Mouse (Mus musculus) hindbrain, embryonic 10.5 days (tissue): ENCODE measurements around the gene Rarg. TPM values are rescaled to one million over a fixed set of nuclear protein-coding genes. Genes with fewer than 3 reads are reported as not detected.

Source experiments
- DNase-seq: peaks from one replicate; pipeline ENCODE4 v3.0.0-alpha.2; 2017; ENCODE audit warnings: low spot score
- H3K27ac ChIP-seq: fragments of 300-500 bp; sonication (generic); 2 replicates; pipeline ENCODE4 v1.5.1; 2016; ENCODE audit warnings: mild to moderate bottlenecking, moderate library complexity
- H3K27me3 ChIP-seq: fragments of 300-500 bp; sonication (generic); 2 replicates; pipeline ENCODE4 v1.6.1; 2016; ENCODE audit warnings: mild to moderate bottlenecking; ENCODE audit not compliant: poor library complexity, insufficient read depth, severe bottlenecking
- H3K36me3 ChIP-seq: fragments of 300-500 bp; sonication (generic); 2 replicates; pipeline ENCODE4 v1.6.1; 2016; ENCODE audit warnings: mild to moderate bottlenecking, moderate library complexity
- H3K4me1 ChIP-seq: fragments of 300-500 bp; sonication (generic); replicated peaks from 2 replicates; pipeline ENCODE4 v1.6.1; 2016; ENCODE audit warnings: mild to moderate bottlenecking
- H3K4me3 ChIP-seq: fragments of 300-500 bp; sonication (generic); 2 replicates; pipeline ENCODE4 v1.5.1; 2016; ENCODE audit warnings: mild to moderate bottlenecking, moderate library complexity
- H3K9me3 ChIP-seq: fragments of 300-500 bp; sonication (generic); 2 replicates; pipeline ENCODE4 v1.6.1; 2016; ENCODE audit warnings: mild to moderate bottlenecking, moderate library complexity
- WGBS: fragments of 180-500 bp; shearing (Covaris S2); methylation state at CpG from one replicate; pipeline ENCODE4 v1.1.7; 2016; 5-methylcytosine and 5-hydroxymethylcytosine counted together
- polyA plus RNA-seq: library from polyadenylated mRNA; unstranded; fragments of >200 nt; fragmentation: Nextera tagmentation; extraction: Ambion mirVana; gene quantifications from 2 replicates; pipeline ENCODE4 v1.2.1, GENCODE M21; 2016

The Rarg gene
- polyA plus RNA-seq = 22.1 and 24.5 TPM in 2 replicates

GRCm38 (mm10) chr15:102257202-102258075 is at the start of gene Rarg:
Gene Rarg (minus strand): TSS chr15:102257517.
- DNase-seq = no peak
- WGBS = under 1% methylated on average over 42 of the region's 46 CpGs
- Histone ChIP-seq H3K9me3 (no peaks in the 10 kb centered on the region), H3K4me3 (peak within 1 kb of the TSS; percentile 64), H3K36me3 (no peaks in the 10 kb centered on the region), H3K4me1 (peaks cover 51% of the 10 kb centered on the region), H3K27ac (peak within 1 kb of the TSS; percentile 85), H3K27me3 (peaks cover 80% of the 10 kb centered on the region)

GRCm38 (mm10) chr15:102302542-102302941 is 45.2 kb upstream of the Rarg start:
- WGBS = 86% methylated on average over 6 of the region's 6 CpGs
- Histone ChIP-seq H3K4me1 (no peaks in the 10 kb centered on the region), H3K36me3 (peaks cover 96% of the 10 kb centered on the region), H3K9me3 (no peaks in the 10 kb centered on the region), H3K4me3 (no peak overlapping the region), H3K27ac (no peak overlapping the region), H3K27me3 (no peaks in the 10 kb centered on the region)
- no peak for DNase-seq

- DNase-seq = no peak
- Histone ChIP-seq H3K9me3 (no peaks in the 10 kb centered on the region), H3K4me3 (peak overlapping the region; percentile 83), H3K27ac (peak overlapping the region; percentile 87), H3K4me1 (peaks cover 15% of the 10 kb centered on the region), H3K27me3 (no peaks in the 10 kb centered on the region), H3K36me3 (peaks cover 37% of the 10 kb centered on the region)
- 5% methylated on average over 24 of the region's 24 CpGs for WGBS
These were observed 39.2 kb upstream of the Rarg start for GRCm38 (mm10) chr15:102296368-102297006.

- Histone ChIP-seq H3K4me1 (peaks cover 15% of the 10 kb centered on the region), H3K27ac (peak within 1 kb of the TSS; percentile 87), H3K9me3 (no peaks in the 10 kb centered on the region), H3K27me3 (no peaks in the 10 kb centered on the region), H3K4me3 (peak within 1 kb of the TSS; percentile 83), H3K36me3 (peaks cover 31% of the 10 kb centered on the region)
- 8% methylated on average over 25 of the region's 25 CpGs for WGBS
- peak; percentile 96 for DNase-seq
These were observed 38.5 kb upstream of the Rarg start, which contains the start of gene Espl1 for GRCm38 (mm10) chr15:102295633-102296367. Gene Espl1 (plus strand): TSS chr15:102296266.

- Histone ChIP-seq H3K4me1 (no peaks in the 10 kb centered on the region), H3K9me3 (no peaks in the 10 kb centered on the region), H3K4me3 (no peak overlapping the region), H3K36me3 (peaks cover 5% of the 10 kb centered on the region), H3K27me3 (no peaks in the 10 kb centered on the region), H3K27ac (no peak overlapping the region)
- DNase-seq = peak; percentile 21
These were observed 30.1 kb upstream of the Rarg start for GRCm38 (mm10) chr15:102287395-102287794.

GRCm38 (mm10) chr15:102283648-102284047 is 26.3 kb upstream of the Rarg start:
- WGBS = 82% methylated on average over 3 of the region's 3 CpGs
- Histone ChIP-seq H3K4me3 (no peak overlapping the region), H3K9me3 (no peaks in the 10 kb centered on the region), H3K27me3 (no peaks in the 10 kb centered on the region), H3K27ac (no peak overlapping the region), H3K36me3 (peaks cover 26% of the 10 kb centered on the region), H3K4me1 (peaks cover 15% of the 10 kb centered on the region)
- no peak for DNase-seq

- peaks cover 17% of the 10 kb centered on the region for H3K4me1 ChIP-seq
- WGBS = 88% methylated on average over 8 of the region's 8 CpGs
- H3K4me3 ChIP-seq = no peak overlapping the region
- peaks cover 26% of the 10 kb centered on the region for H3K36me3 ChIP-seq
- H3K27ac ChIP-seq = no peak overlapping the region
- DNase-seq = no peak
- H3K27me3 ChIP-seq = no peaks in the 10 kb centered on the region
- H3K9me3 ChIP-seq = no peaks in the 10 kb centered on the region
These were observed 25.4 kb upstream of the Rarg start for GRCm38 (mm10) chr15:102282463-102283292.

- Histone ChIP-seq H3K27ac (no peak overlapping the region), H3K4me1 (peaks cover 17% of the 10 kb centered on the region), H3K27me3 (no peaks in the 10 kb centered on the region), H3K9me3 (no peaks in the 10 kb centered on the region), H3K36me3 (peaks cover 26% of the 10 kb centered on the region), H3K4me3 (peak overlapping the region; percentile 84)
- DNase-seq = no peak
- 96% methylated on average over 19 of the region's 19 CpGs for WGBS
These were observed 23.3 kb upstream of the Rarg start for GRCm38 (mm10) chr15:102280623-102281022.

- WGBS = 31% methylated on average over 13 of the region's 13 CpGs
These were observed 22.6 kb upstream of the Rarg start for GRCm38 (mm10) chr15:102279783-102280520.

GRCm38 (mm10) chr15:102279092-102279782 is 21.9 kb upstream of the Rarg start, which contains the start of gene Mfsd5:
Gene Mfsd5 (plus strand): TSS chr15:102279454.
- Histone ChIP-seq H3K4me3 (peak within 1 kb of the TSS; percentile 84), H3K36me3 (peaks cover 26% of the 10 kb centered on the region), H3K4me1 (peaks cover 17% of the 10 kb centered on the region), H3K27ac (peak within 1 kb of the TSS; percentile 92), H3K27me3 (no peaks in the 10 kb centered on the region), H3K9me3 (no peaks in the 10 kb centered on the region)
- under 1% methylated on average over 65 of the region's 65 CpGs for WGBS
- DNase-seq = peak; percentile 93

More at GRCm38 (mm10) chr15:102279783-102280520, 22.6 kb upstream of the Rarg start:
- peaks cover 26% of the 10 kb centered on the region for H3K36me3 ChIP-seq
- no peaks in the 10 kb centered on the region for H3K9me3 ChIP-seq
- DNase-seq = no peak
- peak overlapping the region; percentile 84 for H3K4me3 ChIP-seq
- H3K27me3 ChIP-seq = no peaks in the 10 kb centered on the region
- peak overlapping the region; percentile 92 for H3K27ac ChIP-seq
- H3K4me1 ChIP-seq = peaks cover 17% of the 10 kb centered on the region

GRCm38 (mm10) chr15:102278726-102279091 is 21.4 kb upstream of the Rarg start:
- Histone ChIP-seq H3K4me1 (peaks cover 17% of the 10 kb centered on the region), H3K9me3 (no peaks in the 10 kb centered on the region), H3K36me3 (peaks cover 26% of the 10 kb centered on the region), H3K27me3 (no peaks in the 10 kb centered on the region), H3K27ac (peak overlapping the region; percentile 92), H3K4me3 (peak overlapping the region; percentile 84)
- 38% methylated on average over 7 of the region's 7 CpGs for WGBS
- no peak for DNase-seq
